Mouse (Mus musculus) stomach, embryonic 14.5 days (tissue): ENCODE data around the gene Tuba1a. TPM values are rescaled to one million over a fixed set of nuclear protein-coding genes. Genes with fewer than 3 reads are reported as not detected.
A peak's percentile ranks its signal among the peaks of the same experiment; 100 is the strongest.

Source experiments
- ATAC-seq: fragments of 200-750 bp; cut with Nextera tagmentation; 2 replicates; pipeline ENCODE4 v1.8.0; 2017; ENCODE audit warnings: low read depth, moderate TSS enrichment; ENCODE audit not compliant: insufficient number of reproducible peaks, insufficient read depth, low FRiP score
- H3K27ac ChIP-seq: fragments of 300-500 bp; sonication (generic); 2 replicates; pipeline ENCODE4 v1.5.1; 2014; ENCODE audit warnings: mild to moderate bottlenecking, low read length, moderate library complexity, mixed read lengths
- H3K27me3 ChIP-seq: fragments of 300-500 bp; sonication (generic); 2 replicates; pipeline ENCODE4 v1.6.1; 2014; ENCODE audit warnings: low read length, control low read depth, mixed read lengths; ENCODE audit not compliant: control insufficient read depth, insufficient read depth
- H3K36me3 ChIP-seq: fragments of 300-500 bp; sonication (generic); 2 replicates; pipeline ENCODE4 v1.6.1; 2014; ENCODE audit warnings: mild to moderate bottlenecking, control low read depth, low read length, moderate library complexity, mixed read lengths; ENCODE audit not compliant: control insufficient read depth, insufficient read depth
- H3K4me1 ChIP-seq: fragments of 300-500 bp; sonication (generic); 2 replicates; pipeline ENCODE4 v1.6.1; 2014; ENCODE audit warnings: low read length, control low read depth, mixed read lengths; ENCODE audit not compliant: control insufficient read depth, insufficient read depth
- H3K4me2 ChIP-seq: fragments of 300-500 bp; sonication (generic); replicated peaks from 2 replicates; pipeline ENCODE4 v1.6.1; 2014; ENCODE audit warnings: low read depth, low read length, control low read depth
- H3K4me3 ChIP-seq: fragments of 300-500 bp; sonication (generic); 2 replicates; pipeline ENCODE4 v1.5.1; 2014; ENCODE audit warnings: low read depth, low read length, control low read depth
- H3K9ac ChIP-seq: fragments of 300-500 bp; sonication (generic); replicated peaks from 2 replicates; pipeline ENCODE4 v1.6.1; 2014; ENCODE audit warnings: low read depth, mild to moderate bottlenecking, control low read depth, low read length, moderate library complexity, mixed read lengths
- H3K9me3 ChIP-seq: fragments of 300-500 bp; sonication (generic); 2 replicates; pipeline ENCODE4 v1.6.1; 2016; ENCODE audit warnings: low read depth, low read length, control low read depth; ENCODE audit not compliant: control insufficient read depth
- WGBS: fragments of 180-500 bp; shearing (Covaris S2); extraction: QIAGEN DNeasy Blood & Tissue Kit; methylation state at CpG from one replicate; pipeline ENCODE4 v1.1.7; 2014; 5-methylcytosine and 5-hydroxymethylcytosine counted together
- polyA plus RNA-seq: library from polyadenylated mRNA; unstranded; fragments of >200 nt; fragmentation: Nextera tagmentation; extraction: Ambion mirVana; gene quantifications from 2 replicates; pipeline ENCODE4 v1.2.1, GENCODE M21; 2014

The Tuba1a gene
- 1,231 and 1,258 TPM in 2 replicates for polyA plus RNA-seq

- ATAC-seq, result peak; percentile 98
- Histone ChIP-seq H3K9ac (peak within 1 kb of the TSS; percentile 63), H3K4me2 (peak within 1 kb of the TSS; percentile 61), H3K4me3 (peak within 1 kb of the TSS; percentile 66), H3K27me3 (no peaks in the 10 kb centered on the region), H3K4me1 (no peaks in the 10 kb centered on the region), H3K36me3 (no peaks in the 10 kb centered on the region; the same call in 1 of the 2 replicates), H3K27ac (peak within 1 kb of the TSS; percentile 91), H3K9me3 (no peaks in the 10 kb centered on the region)
- 6% methylated on average over 28 of the region's 28 CpGs for WGBS
These were observed at the start of gene Tuba1a, which contains the start of gene Gm49450 for GRCm38 (mm10) chr15:98953401-98954356. Gene Tuba1a (minus strand): TSS chr15:98953703. Gene Gm49450 (minus strand): TSS chr15:98953551.

- no peak overlapping the region for H3K4me3 ChIP-seq
- H3K9me3 ChIP-seq, result no peaks in the 10 kb centered on the region
- H3K27ac ChIP-seq, result no peak overlapping the region; the same call in 1 of the 2 replicates
- peaks cover 7% of the 10 kb centered on the region; the same call in 1 of the 2 replicates for H3K4me1 ChIP-seq
- no peak overlapping the region; the same call in 1 of the 2 replicates for H3K9ac ChIP-seq
- H3K36me3 ChIP-seq, result no peaks in the 10 kb centered on the region
- H3K4me2 ChIP-seq, result peak overlapping the region; percentile 48
- 9% methylated on average over 17 of the region's 17 CpGs for WGBS
- ATAC-seq, result 0 out of 2 replicates have a peak, but pooled peaks have one; percentile 47
- peaks cover 3% of the 10 kb centered on the region; the same call in 1 of the 2 replicates for H3K27me3 ChIP-seq
These were observed 48.0 kb upstream of the Tuba1a start for GRCm38 (mm10) chr15:99001451-99001931.

GRCm38 (mm10) chr15:99000535-99001283, 47.2 kb upstream of the Tuba1a start:
- Histone ChIP-seq H3K36me3 (no peaks in the 10 kb centered on the region), H3K4me2 (peak overlapping the region; percentile 48; the same call in 1 of the 2 replicates), H3K9ac (no peak overlapping the region), H3K4me1 (peaks cover 7% of the 10 kb centered on the region; the same call in 1 of the 2 replicates), H3K9me3 (no peaks in the 10 kb centered on the region), H3K27me3 (peaks cover 3% of the 10 kb centered on the region; the same call in 1 of the 2 replicates), H3K4me3 (no peak overlapping the region), H3K27ac (0 out of 2 replicates have a peak overlapping the region, but pooled peaks have one; percentile 33)
- no peak for ATAC-seq
- WGBS, result 32% methylated on average over 14 of the region's 14 CpGs

- H3K36me3 ChIP-seq, result no peaks in the 10 kb centered on the region
- ATAC-seq, result no peak
- H3K9me3 ChIP-seq, result no peaks in the 10 kb centered on the region
- no peak overlapping the region for H3K4me3 ChIP-seq
- peaks cover 7% of the 10 kb centered on the region; the same call in 1 of the 2 replicates for H3K4me1 ChIP-seq
- H3K4me2 ChIP-seq, result no peak overlapping the region
- WGBS, result 49% methylated on average over 6 of the region's 6 CpGs
- peaks cover 3% of the 10 kb centered on the region; the same call in 1 of the 2 replicates for H3K27me3 ChIP-seq
- no peak overlapping the region for H3K9ac ChIP-seq
- H3K27ac ChIP-seq, result no peak overlapping the region
These were observed 45.3 kb upstream of the Tuba1a start for GRCm38 (mm10) chr15:98998775-98999157.

- WGBS, result 34% methylated on average over 13 of the region's 13 CpGs
- ATAC-seq, result no peak
These were observed 44.7 kb upstream of the Tuba1a start for GRCm38 (mm10) chr15:98997938-98998774.

GRCm38 (mm10) chr15:98996840-98997239, 43.3 kb upstream of the Tuba1a start:
- ATAC-seq, result no peak
- Histone ChIP-seq H3K9me3 (no peaks in the 10 kb centered on the region), H3K27me3 (no peaks in the 10 kb centered on the region), H3K36me3 (no peaks in the 10 kb centered on the region), H3K9ac (no peak overlapping the region), H3K27ac (no peak overlapping the region), H3K4me2 (no peak overlapping the region), H3K4me1 (peaks cover 14% of the 10 kb centered on the region), H3K4me3 (no peak overlapping the region)
- 78% methylated on average over 7 of the region's 7 CpGs for WGBS

More at GRCm38 (mm10) chr15:98997938-98998774, 44.7 kb upstream of the Tuba1a start:
- Histone ChIP-seq H3K27me3 (peaks cover 3% of the 10 kb centered on the region; the same call in 1 of the 2 replicates), H3K27ac (no peak overlapping the region), H3K9ac (no peak overlapping the region), H3K4me3 (no peak overlapping the region), H3K36me3 (no peaks in the 10 kb centered on the region), H3K4me1 (peaks cover 10% of the 10 kb centered on the region; the same call in 1 of the 2 replicates), H3K4me2 (no peak overlapping the region), H3K9me3 (no peaks in the 10 kb centered on the region)

- H3K4me2 ChIP-seq, result no peak overlapping the region
- peaks cover 24% of the 10 kb centered on the region for H3K4me1 ChIP-seq
- no peaks in the 10 kb centered on the region for H3K9me3 ChIP-seq
- H3K4me3 ChIP-seq, result no peak overlapping the region
- H3K27ac ChIP-seq, result no peak overlapping the region
- H3K36me3 ChIP-seq, result no peaks in the 10 kb centered on the region
- H3K27me3 ChIP-seq, result no peaks in the 10 kb centered on the region
- ATAC-seq, result no peak
- WGBS, result 76% methylated on average over 9 of the region's 9 CpGs
- no peak overlapping the region for H3K9ac ChIP-seq
These were observed 41.5 kb upstream of the Tuba1a start for GRCm38 (mm10) chr15:98994957-98995520.
